Mouse (Mus musculus): Measurements from ENCODE around the gene Car6. TPM values are rescaled to one million over a fixed set of nuclear protein-coding genes. Genes with fewer than 3 reads are reported as not detected.

Gene Car6
- polyA plus RNA-seq, 1 experiment from 2014 or later, result not detected

GRCm38 (mm10) chr4:150211930-150212552 lies 10.9 kb upstream of the Car6 start:
- peak overlapping the region; percentile 51 for H3K4me2 ChIP-seq
- WGBS, result 49% methylated on average over 10 of the region's 10 CpGs
- H3K9me3 ChIP-seq (replicated peaks), result no peaks in the 10 kb centered on the region
- H3K36me3 ChIP-seq, result no peaks in the 10 kb centered on the region
- H3K4me1 ChIP-seq, result peaks cover 6% of the 10 kb centered on the region
- H3K4me3 ChIP-seq (replicated peaks), result peak overlapping the region; percentile 27; the same call in 1 of the 2 replicates
- H3K9ac ChIP-seq (replicated peaks), result no peak overlapping the region
- no peak for ATAC-seq (ENCODE audit: low FRiP score)
- no peak overlapping the region for H3K27ac ChIP-seq (replicated peaks)
- H3K27me3 ChIP-seq (replicated peaks), result no peaks in the 10 kb centered on the region

GRCm38 (mm10) chr4:150210306-150210705 lies 9.2 kb upstream of the Car6 start:
- Histone ChIP-seq H3K4me1 (peaks cover 6% of the 10 kb centered on the region), H3K27ac (replicated peaks) (no peak overlapping the region), H3K4me2 (no peak overlapping the region), H3K36me3 (no peaks in the 10 kb centered on the region), H3K4me3 (replicated peaks) (no peak overlapping the region), H3K27me3 (replicated peaks) (no peaks in the 10 kb centered on the region), H3K9ac (replicated peaks) (no peak overlapping the region), H3K9me3 (replicated peaks) (no peaks in the 10 kb centered on the region)
- no peak for ATAC-seq (ENCODE audit: low FRiP score)
- 75% methylated on average over 8 of the region's 8 CpGs for WGBS

GRCm38 (mm10) chr4:150209751-150210150 lies 8.6 kb upstream of the Car6 start:
- no peaks in the 10 kb centered on the region for H3K9me3 ChIP-seq (replicated peaks)
- WGBS, result 92% methylated on average over 5 of the region's 5 CpGs
- no peak overlapping the region for H3K27ac ChIP-seq (replicated peaks)
- H3K4me3 ChIP-seq (replicated peaks), result no peak overlapping the region
- no peaks in the 10 kb centered on the region for H3K27me3 ChIP-seq (replicated peaks)
- no peak overlapping the region for H3K4me2 ChIP-seq
- no peaks in the 10 kb centered on the region for H3K36me3 ChIP-seq
- H3K9ac ChIP-seq (replicated peaks), result no peak overlapping the region
- ATAC-seq (ENCODE audit: low FRiP score), result no peak
- peaks cover 6% of the 10 kb centered on the region for H3K4me1 ChIP-seq

- Histone ChIP-seq H3K9ac (replicated peaks) (no peak overlapping the region), H3K9me3 (replicated peaks) (no peaks in the 10 kb centered on the region), H3K27me3 (replicated peaks) (no peaks in the 10 kb centered on the region), H3K4me1 (no peaks in the 10 kb centered on the region), H3K4me2 (no peak overlapping the region), H3K27ac (replicated peaks) (no peak overlapping the region), H3K36me3 (no peaks in the 10 kb centered on the region), H3K4me3 (replicated peaks) (no peak overlapping the region)
- WGBS, result 82% methylated on average over 3 of the region's 3 CpGs
- no peak for ATAC-seq (ENCODE audit: low FRiP score)
Observed at GRCm38 (mm10) chr4:150204877-150205276, 3.7 kb upstream of the Car6 start.

GRCm38 (mm10) chr4:150202702-150203101 lies 1.6 kb upstream of the Car6 start:
- H3K27me3 ChIP-seq (replicated peaks), result no peaks in the 10 kb centered on the region
- no peak for ATAC-seq (ENCODE audit: low FRiP score)
- no peak overlapping the region for H3K4me3 ChIP-seq (replicated peaks)
- H3K4me1 ChIP-seq, result no peaks in the 10 kb centered on the region
- no peak overlapping the region for H3K27ac ChIP-seq (replicated peaks)
- no peaks in the 10 kb centered on the region for H3K36me3 ChIP-seq
- no peak overlapping the region for H3K9ac ChIP-seq (replicated peaks)
- 88% methylated on average over 5 of the region's 5 CpGs for WGBS
- H3K9me3 ChIP-seq (replicated peaks), result no peaks in the 10 kb centered on the region
- no peak overlapping the region for H3K4me2 ChIP-seq

GRCm38 (mm10) chr4:150198268-150198667 lies 2.9 kb downstream of the Car6 start:
- Histone ChIP-seq H3K4me3 (replicated peaks) (no peak overlapping the region), H3K9ac (replicated peaks) (no peak overlapping the region), H3K4me2 (no peak overlapping the region), H3K9me3 (replicated peaks) (no peaks in the 10 kb centered on the region), H3K27ac (replicated peaks) (no peak overlapping the region), H3K27me3 (replicated peaks) (no peaks in the 10 kb centered on the region), H3K36me3 (no peaks in the 10 kb centered on the region), H3K4me1 (no peaks in the 10 kb centered on the region)
- WGBS, result 81% methylated on average over 9 of the region's 9 CpGs
- no peak for ATAC-seq (ENCODE audit: low FRiP score)

GRCm38 (mm10) chr4:150193915-150194314 lies 7.2 kb downstream of the Car6 start:
- no peak overlapping the region for H3K4me2 ChIP-seq
- H3K9ac ChIP-seq (replicated peaks), result no peak overlapping the region
- no peaks in the 10 kb centered on the region for H3K36me3 ChIP-seq
- H3K27ac ChIP-seq (replicated peaks), result no peak overlapping the region
- no peaks in the 10 kb centered on the region for H3K9me3 ChIP-seq (replicated peaks)
- 27% methylated on average over 1 of the region's 1 CpGs for WGBS
- no peak for ATAC-seq (ENCODE audit: low FRiP score)
- no peaks in the 10 kb centered on the region for H3K4me1 ChIP-seq
- no peaks in the 10 kb centered on the region for H3K27me3 ChIP-seq (replicated peaks)
- H3K4me3 ChIP-seq (replicated peaks), result no peak overlapping the region

- H3K27me3 ChIP-seq (replicated peaks), result no peaks in the 10 kb centered on the region
- no peak for ATAC-seq (ENCODE audit: low FRiP score)
- no peak overlapping the region for H3K27ac ChIP-seq (replicated peaks)
- H3K36me3 ChIP-seq, result no peaks in the 10 kb centered on the region
- no peak overlapping the region for H3K4me3 ChIP-seq (replicated peaks)
- 86% methylated on average over 6 of the region's 6 CpGs for WGBS
- H3K4me1 ChIP-seq, result no peaks in the 10 kb centered on the region
- H3K9me3 ChIP-seq (replicated peaks), result no peaks in the 10 kb centered on the region
- H3K4me2 ChIP-seq, result no peak overlapping the region
- no peak overlapping the region for H3K9ac ChIP-seq (replicated peaks)
Observed at GRCm38 (mm10) chr4:150192199-150192598, 8.9 kb downstream of the Car6 start.

- Histone ChIP-seq H3K27ac (replicated peaks) (no peak overlapping the region), H3K4me3 (replicated peaks) (no peak overlapping the region), H3K4me1 (no peaks in the 10 kb centered on the region), H3K9ac (replicated peaks) (no peak overlapping the region), H3K27me3 (replicated peaks) (no peaks in the 10 kb centered on the region), H3K4me2 (no peak overlapping the region), H3K9me3 (replicated peaks) (no peaks in the 10 kb centered on the region), H3K36me3 (no peaks in the 10 kb centered on the region)
- no peak for ATAC-seq (ENCODE audit: low FRiP score)
- 47% methylated on average over 11 of the region's 11 CpGs for WGBS
Observed at GRCm38 (mm10) chr4:150188236-150188635, 12.9 kb downstream of the Car6 start.

GRCm38 (mm10) chr4:150181304-150181703 lies 19.8 kb downstream of the Car6 start:
- H3K4me3 ChIP-seq (replicated peaks), result no peak overlapping the region
- no peaks in the 10 kb centered on the region for H3K27me3 ChIP-seq (replicated peaks)
- WGBS, result 89% methylated on average over 7 of the region's 7 CpGs
- no peak overlapping the region for H3K27ac ChIP-seq (replicated peaks)
- no peak overlapping the region for H3K9ac ChIP-seq (replicated peaks)
- ATAC-seq (ENCODE audit: low FRiP score), result no peak
- no peaks in the 10 kb centered on the region for H3K9me3 ChIP-seq (replicated peaks)
- no peak overlapping the region for H3K4me2 ChIP-seq
- no peaks in the 10 kb centered on the region for H3K36me3 ChIP-seq
- H3K4me1 ChIP-seq, result no peaks in the 10 kb centered on the region

- no peaks in the 10 kb centered on the region for H3K9me3 ChIP-seq (replicated peaks)
- 50% methylated on average over 4 of the region's 4 CpGs for WGBS
- no peak for ATAC-seq (ENCODE audit: low FRiP score)
- H3K36me3 ChIP-seq, result no peaks in the 10 kb centered on the region
- no peak overlapping the region for H3K4me3 ChIP-seq (replicated peaks)
- no peak overlapping the region for H3K27ac ChIP-seq (replicated peaks)
- H3K4me1 ChIP-seq, result no peaks in the 10 kb centered on the region
- H3K9ac ChIP-seq (replicated peaks), result no peak overlapping the region
- H3K4me2 ChIP-seq, result no peak overlapping the region
- no peaks in the 10 kb centered on the region for H3K27me3 ChIP-seq (replicated peaks)
Observed at GRCm38 (mm10) chr4:150178131-150178530, 23.0 kb downstream of the Car6 start.

GRCm38 (mm10) chr4:150177122-150177521 lies 24.0 kb downstream of the Car6 start:
- Histone ChIP-seq H3K4me3 (replicated peaks) (no peak overlapping the region), H3K9me3 (replicated peaks) (no peaks in the 10 kb centered on the region), H3K27ac (replicated peaks) (no peak overlapping the region), H3K36me3 (no peaks in the 10 kb centered on the region), H3K4me2 (no peak overlapping the region), H3K4me1 (no peaks in the 10 kb centered on the region), H3K9ac (replicated peaks) (no peak overlapping the region), H3K27me3 (replicated peaks) (no peaks in the 10 kb centered on the region)
- 83% methylated on average over 8 of the region's 8 CpGs for WGBS
- no peak for ATAC-seq (ENCODE audit: low FRiP score)

GRCm38 (mm10) chr4:150176535-150176934 lies 24.6 kb downstream of the Car6 start:
- H3K4me1 ChIP-seq, result no peaks in the 10 kb centered on the region
- H3K36me3 ChIP-seq, result no peaks in the 10 kb centered on the region
- 6% methylated on average over 7 of the region's 7 CpGs for whole genome bisulfite sequencing
- H3K27me3 ChIP-seq (replicated peaks), result no peaks in the 10 kb centered on the region
- no peak overlapping the region for H3K27ac ChIP-seq (replicated peaks)
- no peak overlapping the region for H3K4me3 ChIP-seq (replicated peaks)
- ATAC-seq (ENCODE audit: low FRiP score), result no peak
- H3K9ac ChIP-seq (replicated peaks), result no peak overlapping the region
- H3K9me3 ChIP-seq (replicated peaks), result no peaks in the 10 kb centered on the region
- H3K4me2 ChIP-seq, result no peak overlapping the region
